Mouse (Mus musculus) heart, embryonic 11.5 days (tissue): Measurements from ENCODE around the gene Vamp3. TPM values are rescaled to one million over a fixed set of nuclear protein-coding genes. Genes with fewer than 3 reads are reported as not detected.
"Not testable (repeated sequence)": the region's sequence is repeated elsewhere in the genome, so short reads cannot be mapped to it uniquely, and the experiment has no call there.

Experiments used
- ATAC-seq: fragments of 200-750 bp; cut with Nextera tagmentation; replicated peaks from 2 replicates; pipeline ENCODE4 v1.8.0; 2017; ENCODE audit warnings: moderate library complexity; ENCODE audit not compliant: insufficient number of reproducible peaks, low FRiP score, low TSS enrichment
- H3K27ac ChIP-seq: fragments of 300-500 bp; sonication (generic); 2 replicates; pipeline ENCODE4 v1.5.1; 2014; ENCODE audit warnings: mild to moderate bottlenecking, low read depth, low read length
- H3K27me3 ChIP-seq: fragments of 300-500 bp; sonication (generic); 2 replicates; pipeline ENCODE4 v1.6.1; 2014; ENCODE audit warnings: mild to moderate bottlenecking, low read length, mixed read lengths; ENCODE audit not compliant: control insufficient read depth, insufficient read depth
- H3K36me3 ChIP-seq: fragments of 300-500 bp; sonication (generic); 2 replicates; pipeline ENCODE4 v1.6.1; 2014; ENCODE audit warnings: mild to moderate bottlenecking, low read length, moderate library complexity, mixed read lengths; ENCODE audit not compliant: control insufficient read depth, insufficient read depth
- H3K4me1 ChIP-seq: fragments of 300-500 bp; sonication (generic); 2 replicates; pipeline ENCODE4 v1.6.1; 2014; ENCODE audit warnings: low read length; ENCODE audit not compliant: control insufficient read depth, insufficient read depth
- H3K4me2 ChIP-seq: fragments of 300-500 bp; sonication (generic); 2 replicates; pipeline ENCODE4 v1.6.1; 2014; ENCODE audit warnings: mild to moderate bottlenecking, moderate library complexity
- H3K4me3 ChIP-seq: fragments of 300-500 bp; sonication (generic); 2 replicates; pipeline ENCODE4 v1.5.1; 2014; ENCODE audit warnings: low read depth, low read length
- H3K9ac ChIP-seq: fragments of 300-500 bp; sonication (generic); 2 replicates; pipeline ENCODE4 v1.6.1; 2014; ENCODE audit warnings: mild to moderate bottlenecking, low read depth, low read length, moderate library complexity
- H3K9me3 ChIP-seq: fragments of 300-500 bp; sonication (generic); replicated peaks from 2 replicates; pipeline ENCODE4 v1.6.1; 2016; ENCODE audit warnings: low read length; ENCODE audit not compliant: control insufficient read depth
- WGBS: fragments of 180-500 bp; shearing (Covaris S2); extraction: QIAGEN DNeasy Blood & Tissue Kit; methylation state at CpG from one replicate; pipeline ENCODE4 v1.1.7; 2014; ENCODE audit not compliant: insufficient replicate concordance; 5-methylcytosine and 5-hydroxymethylcytosine counted together
- polyA plus RNA-seq: library from polyadenylated mRNA; unstranded; fragments of >200 nt; fragmentation: Nextera tagmentation; extraction: Ambion mirVana; gene quantifications from 2 replicates; pipeline ENCODE4 v1.2.1, GENCODE M21; 2014

Gene Vamp3
- polyA plus RNA-seq, 1 experiment from 2014 or later = 102 TPM

- Histone ChIP-seq H3K4me3 (no peak overlapping the region), H3K4me2 (no peak overlapping the region), H3K36me3 (no peaks in the 10 kb centered on the region), H3K4me1 (peaks cover 11% of the 10 kb centered on the region; the same call in 1 of the 2 replicates), H3K27ac (no peak overlapping the region), H3K27me3 (no peaks in the 10 kb centered on the region), H3K9ac (no peak overlapping the region), H3K9me3 (no peaks in the 10 kb centered on the region)
- ATAC-seq = no peak
- WGBS = 66% methylated on average over 5 of the region's 5 CpGs
Observed at GRCm38 (mm10) chr4:151041506-151041905, 16.3 kb downstream of the Vamp3 start.

- Histone ChIP-seq H3K4me2 (no peak overlapping the region), H3K27ac (no peak overlapping the region), H3K36me3 (0 out of 2 replicates have a peak, but pooled peaks cover 2% of the 10 kb centered on the region), H3K9ac (no peak overlapping the region), H3K4me1 (no peaks in the 10 kb centered on the region), H3K27me3 (no peaks in the 10 kb centered on the region), H3K4me3 (no peak overlapping the region), H3K9me3 (no peaks in the 10 kb centered on the region)
- WGBS = 83% methylated on average over 11 of the region's 11 CpGs
- no peak for ATAC-seq
Observed at GRCm38 (mm10) chr4:151037800-151038199, 20.0 kb downstream of the Vamp3 start.

GRCm38 (mm10) chr4:151036521-151036920, 21.2 kb downstream of the Vamp3 start:
- 79% methylated on average over 7 of the region's 7 CpGs for WGBS
- ATAC-seq = no peak

GRCm38 (mm10) chr4:151027001-151027400, 30.8 kb downstream of the Vamp3 start:
- H3K27me3 ChIP-seq = no peaks in the 10 kb centered on the region
- H3K4me1 ChIP-seq = no peaks in the 10 kb centered on the region
- no peaks in the 10 kb centered on the region for H3K36me3 ChIP-seq
- ATAC-seq = no peak
- H3K4me2 ChIP-seq = no peak overlapping the region
- H3K9ac ChIP-seq = no peak overlapping the region
- H3K9me3 ChIP-seq = no peaks in the 10 kb centered on the region
- WGBS = 55% methylated on average over 6 of the region's 6 CpGs
- H3K27ac ChIP-seq = no peak overlapping the region
- H3K4me3 ChIP-seq = no peak overlapping the region

More at GRCm38 (mm10) chr4:151036521-151036920, 21.2 kb downstream of the Vamp3 start:
- no peak overlapping the region for H3K4me2 ChIP-seq
- H3K4me3 ChIP-seq = no peak overlapping the region
- H3K36me3 ChIP-seq = 0 out of 2 replicates have a peak, but pooled peaks cover 2% of the 10 kb centered on the region
- H3K27ac ChIP-seq = no peak overlapping the region
- no peak overlapping the region for H3K9ac ChIP-seq
- H3K9me3 ChIP-seq = no peaks in the 10 kb centered on the region
- H3K4me1 ChIP-seq = no peaks in the 10 kb centered on the region
- no peaks in the 10 kb centered on the region for H3K27me3 ChIP-seq

GRCm38 (mm10) chr4:151024152-151024551, 33.6 kb downstream of the Vamp3 start:
- H3K27ac ChIP-seq = no peak overlapping the region
- no peak overlapping the region for H3K9ac ChIP-seq
- H3K27me3 ChIP-seq = no peaks in the 10 kb centered on the region
- H3K4me3 ChIP-seq = no peak overlapping the region
- no peaks in the 10 kb centered on the region for H3K36me3 ChIP-seq
- H3K4me2 ChIP-seq = no peak overlapping the region
- H3K4me1 ChIP-seq = peaks cover 3% of the 10 kb centered on the region; the same call in 1 of the 2 replicates
- 48% methylated on average over 9 of the region's 9 CpGs for WGBS
- H3K9me3 ChIP-seq = no peaks in the 10 kb centered on the region
- no peak for ATAC-seq

GRCm38 (mm10) chr4:151017356-151017755, 40.4 kb downstream of the Vamp3 start:
- H3K4me2 ChIP-seq, ATAC-seq, H3K4me3 ChIP-seq, H3K4me1 ChIP-seq, H3K9ac ChIP-seq, H3K27me3 ChIP-seq, H3K27ac ChIP-seq, H3K9me3 ChIP-seq, H3K36me3 ChIP-seq: not testable (repeated sequence)
- WGBS = 82% methylated on average over 1 of the region's 1 CpGs

GRCm38 (mm10) chr4:151015946-151016345, 41.8 kb downstream of the Vamp3 start:
- Histone ChIP-seq H3K4me3 (no peak overlapping the region), H3K9me3 (no peaks in the 10 kb centered on the region), H3K4me1 (peaks cover 6% of the 10 kb centered on the region), H3K4me2 (no peak overlapping the region), H3K27ac (no peak overlapping the region), H3K27me3 (no peaks in the 10 kb centered on the region), H3K9ac (no peak overlapping the region), H3K36me3 (peaks cover 3% of the 10 kb centered on the region)
- ATAC-seq = no peak
- WGBS = 90% methylated on average over 10 of the region's 10 CpGs

- Histone ChIP-seq H3K27ac (no peak overlapping the region), H3K4me1 (peaks cover 3% of the 10 kb centered on the region), H3K4me2 (no peak overlapping the region), H3K9me3 (no peaks in the 10 kb centered on the region), H3K27me3 (no peaks in the 10 kb centered on the region), H3K9ac (no peak overlapping the region), H3K36me3 (peaks cover 2% of the 10 kb centered on the region), H3K4me3 (no peak overlapping the region)
- ATAC-seq = no peak
- whole genome bisulfite sequencing = 86% methylated on average over 7 of the region's 7 CpGs
Observed at GRCm38 (mm10) chr4:151010316-151010715, 47.4 kb downstream of the Vamp3 start.

- Histone ChIP-seq H3K9me3 (no peaks in the 10 kb centered on the region), H3K9ac (no peak overlapping the region), H3K27ac (no peak overlapping the region), H3K36me3 (peaks cover 3% of the 10 kb centered on the region; the same call in 1 of the 2 replicates), H3K4me1 (no peaks in the 10 kb centered on the region), H3K27me3 (no peaks in the 10 kb centered on the region), H3K4me3 (no peak overlapping the region), H3K4me2 (no peak overlapping the region)
- 50% methylated on average over 6 of the region's 6 CpGs for WGBS
- no peak for ATAC-seq
Observed at GRCm38 (mm10) chr4:151006945-151007344, 50.8 kb downstream of the Vamp3 start.
